Mouse (Mus musculus): Measurements from ENCODE around the gene Dnah6. TPM values are rescaled to one million over a fixed set of nuclear protein-coding genes. Genes with fewer than 3 reads are reported as not detected.

Dnah6 gene
- polyA plus RNA-seq, 1 experiment from 2014 or later, result 0.04 TPM

DNA sequence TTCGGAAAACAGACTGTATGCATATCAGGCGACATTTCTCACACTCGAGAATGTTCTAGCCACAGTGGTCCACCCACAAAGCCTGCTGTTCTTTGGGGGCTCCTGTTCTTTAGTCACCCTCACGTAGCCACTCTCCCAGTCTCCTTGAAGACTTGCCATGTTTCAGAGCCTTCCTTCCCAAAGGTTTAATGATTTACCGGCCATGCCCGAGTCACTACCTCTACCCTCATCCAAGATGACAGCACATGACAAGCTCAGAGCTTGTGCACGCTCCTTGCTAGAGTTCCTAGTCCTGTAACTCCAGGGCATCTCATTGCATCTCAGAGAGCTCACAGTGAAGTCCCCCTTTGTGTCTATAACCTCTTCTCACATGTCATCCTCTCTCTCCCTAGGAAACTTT lies 174.2 kb downstream of the Dnah6 start:
- Histone ChIP-seq H3K36me3 (replicated peaks) (no peaks in the 10 kb centered on the region), H3K4me3 (no peak overlapping the region), H3K9me3 (no peaks in the 10 kb centered on the region), H3K4me1 (no peaks in the 10 kb centered on the region), H3K27me3 (replicated peaks; ENCODE audit: low read depth, poor library complexity, severe bottlenecking) (no peaks in the 10 kb centered on the region), H3K27ac (replicated peaks) (no peak overlapping the region)
- no peak for DNase-seq (ENCODE audit: low spot score)
- WGBS, result 86% methylated on average over 7 of the region's 7 CpGs

DNA sequence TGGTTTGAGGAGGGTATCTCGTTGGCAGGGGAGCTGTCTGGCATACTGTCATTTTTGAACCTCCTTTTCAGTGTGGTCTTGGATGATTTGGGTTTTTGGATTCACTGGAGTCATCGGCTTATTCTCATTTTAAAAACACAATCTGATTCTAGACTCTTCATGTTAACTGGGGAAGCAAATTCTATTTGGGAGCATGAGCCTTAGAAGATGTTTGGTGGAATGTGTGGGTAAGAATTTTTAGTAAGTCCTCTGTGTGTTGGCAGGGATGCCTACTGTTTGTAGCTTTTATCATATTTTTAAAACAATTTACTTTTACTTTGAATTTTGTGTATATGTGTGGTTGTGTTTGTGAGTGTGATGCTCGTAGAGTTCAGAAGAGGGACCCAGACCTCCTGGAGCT lies 175.5 kb downstream of the Dnah6 start:
- Histone ChIP-seq H3K4me3 (no peak overlapping the region), H3K36me3 (replicated peaks) (no peaks in the 10 kb centered on the region), H3K27ac (replicated peaks) (no peak overlapping the region), H3K9me3 (no peaks in the 10 kb centered on the region), H3K27me3 (replicated peaks; ENCODE audit: low read depth, poor library complexity, severe bottlenecking) (no peaks in the 10 kb centered on the region), H3K4me1 (no peaks in the 10 kb centered on the region)
- no peak for DNase-seq (ENCODE audit: low spot score)
- WGBS, result 83% methylated on average over 3 of the region's 3 CpGs

DNA sequence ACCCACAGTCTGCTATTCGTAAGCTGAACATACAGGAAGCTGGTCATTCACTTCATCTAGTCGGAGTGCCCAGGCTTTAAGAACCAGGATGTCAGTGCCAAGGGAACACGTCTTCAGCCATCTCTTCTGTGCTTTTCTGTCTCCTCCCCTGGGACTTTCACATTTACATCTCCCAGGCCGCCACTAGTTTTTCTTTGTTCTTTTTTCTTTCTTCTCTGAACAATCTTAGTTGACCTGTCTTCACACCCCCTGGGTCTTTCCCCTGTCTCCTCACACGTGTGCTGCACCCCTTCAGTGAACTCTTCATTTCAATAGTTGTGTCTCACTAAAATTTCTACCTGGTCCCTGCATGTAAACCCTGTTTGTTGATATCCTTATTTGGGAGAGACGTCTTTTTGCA lies 179.2 kb downstream of the Dnah6 start:
- H3K27me3 ChIP-seq (replicated peaks; ENCODE audit: low read depth, poor library complexity, severe bottlenecking), result no peaks in the 10 kb centered on the region
- no peaks in the 10 kb centered on the region for H3K9me3 ChIP-seq
- no peak overlapping the region for H3K4me3 ChIP-seq
- no peak for DNase-seq (ENCODE audit: low spot score)
- no peaks in the 10 kb centered on the region for H3K4me1 ChIP-seq
- WGBS, result 70% methylated on average over 6 of the region's 6 CpGs
- no peak overlapping the region for H3K27ac ChIP-seq (replicated peaks)
- no peaks in the 10 kb centered on the region for H3K36me3 ChIP-seq (replicated peaks)

DNA sequence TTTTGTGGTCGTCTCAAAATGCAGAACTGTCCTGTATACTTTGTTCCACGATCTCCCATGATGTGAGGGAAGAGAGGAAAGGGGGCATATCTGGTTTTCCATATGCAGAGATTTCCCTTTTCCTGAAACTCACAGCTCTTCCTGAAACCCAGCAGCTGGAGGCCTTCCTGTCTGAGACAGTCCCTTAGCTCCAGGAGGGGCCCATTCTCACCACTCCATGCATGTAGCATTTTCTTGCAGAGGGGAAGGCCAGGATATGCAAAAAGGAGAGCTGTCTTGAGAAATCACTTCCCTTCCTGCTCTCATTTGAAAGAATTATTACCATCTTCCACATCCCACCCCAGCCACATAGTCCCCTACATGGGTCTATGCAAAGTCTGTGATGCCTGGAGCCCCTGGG lies 183.2 kb downstream of the Dnah6 start:
- no peak overlapping the region for H3K27ac ChIP-seq (replicated peaks)
- H3K4me3 ChIP-seq, result no peak overlapping the region
- 87% methylated on average over 2 of the region's 2 CpGs for WGBS
- H3K27me3 ChIP-seq (replicated peaks; ENCODE audit: low read depth, poor library complexity, severe bottlenecking), result no peaks in the 10 kb centered on the region
- no peaks in the 10 kb centered on the region for H3K4me1 ChIP-seq
- H3K36me3 ChIP-seq (replicated peaks), result no peaks in the 10 kb centered on the region
- H3K9me3 ChIP-seq, result no peaks in the 10 kb centered on the region
- no peak for DNase-seq (ENCODE audit: low spot score)

DNA sequence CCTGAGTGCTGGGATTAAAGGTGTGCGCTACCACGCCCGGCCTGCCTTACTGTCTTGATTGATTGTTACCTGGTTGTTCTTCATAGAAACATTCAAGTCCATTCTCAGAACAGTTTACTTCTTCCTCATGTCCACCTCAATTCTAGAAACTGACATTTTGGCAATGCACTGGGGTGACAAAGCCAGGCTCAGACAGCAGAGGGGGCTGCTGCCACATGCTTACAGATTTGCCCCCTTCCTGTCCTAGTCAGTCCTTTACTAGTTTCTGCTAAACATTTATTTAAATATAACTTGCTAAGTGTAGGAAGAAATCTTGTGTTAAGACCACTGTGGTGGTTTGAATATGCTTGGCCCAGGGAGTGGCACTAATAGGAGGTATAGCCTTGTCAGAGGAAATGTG lies 192.6 kb downstream of the Dnah6 start:
- WGBS, result 96% methylated on average over 3 of the region's 3 CpGs

DNA sequence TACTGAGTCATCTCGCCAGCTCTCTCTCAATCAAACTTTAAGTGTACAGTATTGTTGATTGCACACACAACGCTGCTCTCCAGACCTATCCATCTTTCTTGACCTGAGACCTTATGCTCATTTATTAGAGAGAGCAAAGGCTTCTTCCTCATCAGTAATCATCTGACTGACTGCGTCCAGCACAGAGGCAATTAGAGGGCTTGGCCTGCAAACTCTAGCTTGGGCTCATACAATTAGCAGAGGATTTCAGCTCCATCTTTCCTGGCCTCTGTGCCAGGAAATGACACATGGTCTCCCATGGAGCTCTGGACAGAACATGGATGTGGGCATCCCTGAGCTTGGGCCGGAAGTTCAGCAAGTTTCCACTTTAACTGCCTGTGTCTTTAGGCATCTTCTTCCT lies 193.6 kb downstream of the Dnah6 start:
- H3K9me3 ChIP-seq, result no peaks in the 10 kb centered on the region
- no peaks in the 10 kb centered on the region for H3K27me3 ChIP-seq (replicated peaks; ENCODE audit: low read depth, poor library complexity, severe bottlenecking)
- H3K36me3 ChIP-seq (replicated peaks), result no peaks in the 10 kb centered on the region
- no peak for DNase-seq (ENCODE audit: low spot score)
- H3K4me3 ChIP-seq, result no peak overlapping the region
- H3K4me1 ChIP-seq, result peaks cover 6% of the 10 kb centered on the region; the same call in 1 of the 2 replicates
- 83% methylated on average over 4 of the region's 4 CpGs for WGBS
- H3K27ac ChIP-seq (replicated peaks), result no peak overlapping the region

More for the DNA sequence above, 192.6 kb downstream of the Dnah6 start:
- no peaks in the 10 kb centered on the region for H3K36me3 ChIP-seq (replicated peaks)
- H3K27me3 ChIP-seq (replicated peaks; ENCODE audit: low read depth, poor library complexity, severe bottlenecking), result no peaks in the 10 kb centered on the region
- peaks cover 6% of the 10 kb centered on the region; the same call in 1 of the 2 replicates for H3K4me1 ChIP-seq
- no peak for DNase-seq (ENCODE audit: low spot score)
- no peak overlapping the region for H3K27ac ChIP-seq (replicated peaks)
- no peaks in the 10 kb centered on the region for H3K9me3 ChIP-seq
- no peak overlapping the region for H3K4me3 ChIP-seq

DNA sequence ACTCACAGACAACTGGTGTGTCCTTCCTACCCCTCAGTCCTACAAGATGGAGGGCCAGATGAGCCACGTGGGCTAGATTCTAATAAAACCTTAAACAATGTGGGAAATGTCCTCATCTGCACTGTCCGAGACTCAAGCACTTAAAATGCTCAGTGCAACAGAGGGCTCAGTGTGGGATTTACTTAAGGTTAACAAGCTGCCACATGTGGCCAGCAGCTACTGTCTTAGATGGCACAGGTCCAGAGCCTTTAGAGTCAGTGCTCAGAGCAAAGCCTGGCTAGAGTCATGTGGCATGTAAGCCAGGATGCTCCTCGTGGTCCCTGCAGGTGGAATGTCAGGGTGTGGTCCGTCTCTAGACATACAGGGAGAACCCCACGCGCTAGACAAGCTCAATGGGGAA lies 194.6 kb downstream of the Dnah6 start:
- WGBS, result 78% methylated on average over 6 of the region's 6 CpGs
- DNase-seq (ENCODE audit: low spot score), result no peak
- Histone ChIP-seq H3K9me3 (no peaks in the 10 kb centered on the region), H3K4me3 (no peak overlapping the region), H3K27ac (replicated peaks) (no peak overlapping the region), H3K4me1 (peaks cover 6% of the 10 kb centered on the region; the same call in 1 of the 2 replicates), H3K27me3 (replicated peaks; ENCODE audit: low read depth, poor library complexity, severe bottlenecking) (no peaks in the 10 kb centered on the region), H3K36me3 (replicated peaks) (no peaks in the 10 kb centered on the region)

DNA sequence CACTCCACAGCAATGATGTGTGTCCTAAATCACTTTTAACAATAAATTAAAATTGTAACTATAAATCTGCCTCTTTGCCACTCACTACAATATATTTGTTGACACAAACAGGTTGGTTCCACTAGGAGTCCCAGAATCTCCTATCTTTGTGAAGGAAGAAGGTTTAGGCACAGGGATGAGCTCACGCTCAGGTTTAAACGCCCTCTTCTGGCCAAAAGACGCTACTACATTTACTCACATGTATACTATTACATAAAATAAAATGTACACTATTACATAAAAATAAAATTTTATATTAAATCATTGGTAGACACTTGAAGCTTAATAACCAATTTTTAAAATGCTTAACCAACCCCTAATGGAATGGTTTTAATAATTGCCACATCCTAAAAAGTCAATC lies 201.4 kb downstream of the Dnah6 start:
- Histone ChIP-seq H3K4me3 (no peak overlapping the region), H3K4me1 (no peaks in the 10 kb centered on the region), H3K27me3 (replicated peaks; ENCODE audit: low read depth, poor library complexity, severe bottlenecking) (no peaks in the 10 kb centered on the region), H3K9me3 (no peaks in the 10 kb centered on the region; the same call in 1 of the 2 replicates), H3K27ac (replicated peaks) (no peak overlapping the region), H3K36me3 (replicated peaks) (no peaks in the 10 kb centered on the region)
- 4% methylated on average over 3 of the region's 3 CpGs for WGBS
- no peak for DNase-seq (ENCODE audit: low spot score)

DNA sequence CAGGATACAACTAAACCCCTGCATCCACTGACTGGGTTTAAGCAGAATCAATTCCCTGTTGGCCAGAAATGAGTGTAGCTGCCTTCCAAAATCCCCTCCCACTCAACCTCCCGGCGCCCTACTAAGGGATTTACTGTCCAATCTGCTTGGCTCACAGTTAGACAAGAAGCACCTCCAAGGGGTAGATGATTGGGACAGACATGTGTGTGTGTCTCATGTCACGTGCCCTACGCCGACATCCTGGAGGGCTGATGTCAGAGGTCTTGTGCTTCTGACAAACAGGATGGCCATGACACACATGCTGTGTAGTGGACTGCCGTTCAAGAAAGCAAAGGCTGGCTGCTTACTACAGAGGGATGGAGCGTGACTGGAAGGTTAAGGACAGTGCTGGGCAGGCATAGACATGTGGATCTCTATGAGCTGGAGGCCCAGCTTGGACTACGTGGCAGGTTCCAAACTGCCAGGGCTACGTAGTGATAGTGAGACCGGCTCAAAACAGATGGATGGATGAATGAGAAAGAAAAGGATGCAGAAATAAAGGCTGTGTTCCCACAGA lies 202.6 kb downstream of the Dnah6 start:
- DNase-seq (ENCODE audit: low spot score), result no peak
- 84% methylated on average over 10 of the region's 10 CpGs for WGBS
- H3K4me1 ChIP-seq, result peaks cover 10% of the 10 kb centered on the region
- no peak overlapping the region for H3K4me3 ChIP-seq
- no peaks in the 10 kb centered on the region; the same call in 1 of the 2 replicates for H3K9me3 ChIP-seq
- H3K36me3 ChIP-seq (replicated peaks), result no peaks in the 10 kb centered on the region
- no peaks in the 10 kb centered on the region for H3K27me3 ChIP-seq (replicated peaks; ENCODE audit: low read depth, poor library complexity, severe bottlenecking)
- H3K27ac ChIP-seq (replicated peaks), result no peak overlapping the region

DNA sequence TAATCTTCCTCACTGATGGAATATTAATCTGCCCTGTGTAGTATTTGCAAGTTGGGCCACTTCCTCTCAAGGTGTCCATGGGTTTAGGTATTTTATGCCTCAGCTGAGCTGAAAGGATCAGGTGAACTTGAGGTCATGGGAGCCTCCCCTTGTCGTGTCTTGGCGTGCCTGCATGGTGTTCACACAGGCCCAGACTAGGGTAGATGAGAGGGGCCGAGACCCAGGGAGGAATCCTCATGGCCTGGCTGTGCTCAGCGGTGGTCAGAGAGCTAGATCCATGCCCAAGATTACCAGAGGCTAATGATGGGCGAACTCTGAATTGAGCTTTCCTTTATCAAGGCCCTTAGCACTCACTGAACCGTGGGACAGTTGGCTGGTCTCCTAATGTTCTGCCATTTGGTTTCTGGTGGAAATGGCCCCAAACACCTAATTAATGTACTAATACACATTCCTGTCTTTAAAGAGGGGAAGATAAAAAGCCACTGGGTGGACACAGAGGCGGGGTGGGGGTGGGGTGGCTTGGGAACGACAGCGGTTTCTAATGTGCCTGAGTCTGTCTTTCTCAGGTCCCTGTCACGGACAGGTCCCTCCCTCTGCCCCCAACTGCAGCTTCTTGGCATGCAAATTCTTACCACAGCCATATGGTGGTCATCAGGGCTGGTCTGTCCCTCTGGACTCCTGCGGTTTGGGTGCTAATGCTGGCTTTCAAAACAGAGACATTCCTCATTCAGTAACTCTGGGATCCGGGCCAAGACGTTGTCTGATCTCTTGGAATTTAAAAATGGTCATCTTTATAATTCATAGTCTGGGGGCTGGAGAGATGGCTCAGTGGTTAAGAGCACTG lies 206.9 kb downstream of the Dnah6 start:
- 0 out of 2 replicates have a peak overlapping the region, but pooled peaks have one; percentile 24 for H3K27ac ChIP-seq (replicated peaks)
- peak; percentile 24 for DNase-seq (ENCODE audit: low spot score)
- 59% methylated on average over 13 of the region's 13 CpGs for WGBS

DNA sequence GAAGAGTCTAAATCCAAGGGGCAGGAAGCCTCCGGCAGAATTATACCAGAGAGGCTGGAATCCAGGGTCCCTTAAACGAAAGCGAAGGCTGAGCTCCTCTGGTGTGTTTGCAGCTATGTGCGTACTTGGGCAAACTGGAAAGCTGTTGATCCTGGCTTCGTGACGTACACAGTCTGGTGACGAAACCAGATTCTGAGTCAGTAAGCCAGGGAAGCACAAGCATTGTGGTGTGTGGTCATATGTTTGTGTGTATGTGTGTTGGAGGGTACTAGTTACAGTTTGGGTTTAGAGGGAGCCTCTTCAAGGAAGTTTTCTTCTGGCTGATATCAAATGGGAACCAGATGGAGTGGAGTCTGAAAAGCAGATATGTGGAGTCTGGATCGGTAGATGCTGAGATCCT lies 208.5 kb downstream of the Dnah6 start:
- no peaks in the 10 kb centered on the region for H3K27me3 ChIP-seq (replicated peaks; ENCODE audit: low read depth, poor library complexity, severe bottlenecking)
- no peaks in the 10 kb centered on the region for H3K9me3 ChIP-seq
- 76% methylated on average over 8 of the region's 8 CpGs for WGBS
- DNase-seq (ENCODE audit: low spot score), result no peak
- no peak overlapping the region for H3K4me3 ChIP-seq
- 0 out of 2 replicates have a peak overlapping the region, but pooled peaks have one; percentile 15 for H3K27ac ChIP-seq (replicated peaks)
- H3K36me3 ChIP-seq (replicated peaks), result no peaks in the 10 kb centered on the region
- peaks cover 25% of the 10 kb centered on the region for H3K4me1 ChIP-seq

More for the DNA sequence above, 206.9 kb downstream of the Dnah6 start:
- H3K36me3 ChIP-seq (replicated peaks), result no peaks in the 10 kb centered on the region
- H3K9me3 ChIP-seq, result no peaks in the 10 kb centered on the region
- H3K27me3 ChIP-seq (replicated peaks; ENCODE audit: low read depth, poor library complexity, severe bottlenecking), result no peaks in the 10 kb centered on the region
- H3K4me1 ChIP-seq, result peaks cover 25% of the 10 kb centered on the region
- no peak overlapping the region for H3K4me3 ChIP-seq

DNA sequence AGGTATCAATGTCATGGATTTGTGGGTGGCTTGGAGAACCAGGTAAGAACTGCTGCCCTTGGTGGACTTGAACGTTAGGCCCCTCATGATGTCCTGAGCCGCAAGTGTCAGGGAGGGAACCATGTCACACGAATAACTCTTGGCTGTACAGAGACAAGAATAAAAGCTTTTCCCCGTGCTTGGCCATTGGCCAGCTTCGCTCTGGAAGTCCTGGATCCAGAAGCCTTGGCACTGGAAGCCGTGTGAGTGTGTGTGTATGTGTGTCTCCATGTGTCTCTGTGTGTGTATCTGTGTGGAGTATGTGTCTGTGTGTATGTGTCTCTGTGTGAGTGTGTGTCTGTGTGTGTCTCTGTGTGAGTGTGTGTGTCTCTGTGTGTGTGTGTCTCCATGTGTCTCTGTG lies 209.6 kb downstream of the Dnah6 start:
- no peak overlapping the region for H3K4me3 ChIP-seq
- no peaks in the 10 kb centered on the region for H3K27me3 ChIP-seq (replicated peaks; ENCODE audit: low read depth, poor library complexity, severe bottlenecking)
- no peak overlapping the region for H3K27ac ChIP-seq (replicated peaks)
- WGBS, result 89% methylated on average over 6 of the region's 6 CpGs
- peaks cover 25% of the 10 kb centered on the region for H3K4me1 ChIP-seq
- no peak for DNase-seq (ENCODE audit: low spot score)
- no peaks in the 10 kb centered on the region for H3K36me3 ChIP-seq (replicated peaks)
- no peaks in the 10 kb centered on the region for H3K9me3 ChIP-seq

DNA sequence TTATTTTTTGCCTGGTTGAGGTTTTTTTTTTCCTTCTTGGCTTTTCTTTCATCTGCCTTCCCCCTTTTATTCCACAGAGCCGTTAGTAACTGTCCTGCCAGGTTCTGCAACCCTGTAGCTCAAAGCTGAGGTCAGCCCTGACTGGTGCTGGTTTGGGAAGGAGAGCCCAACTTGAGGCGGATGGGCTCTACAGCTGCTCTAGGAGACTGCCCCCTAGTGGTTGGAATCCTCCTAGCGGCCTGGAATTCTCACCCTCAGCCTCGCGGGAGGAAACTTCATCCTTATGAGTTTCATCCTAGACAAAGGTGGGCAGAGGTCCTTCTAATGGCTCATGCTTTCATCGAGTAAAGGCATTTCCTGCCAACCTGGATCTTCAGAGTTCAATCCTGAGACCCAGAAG lies 211.4 kb downstream of the Dnah6 start:
- Histone ChIP-seq H3K36me3 (replicated peaks) (no peaks in the 10 kb centered on the region), H3K9me3 (no peaks in the 10 kb centered on the region), H3K4me3 (no peak overlapping the region), H3K27me3 (replicated peaks; ENCODE audit: low read depth, poor library complexity, severe bottlenecking) (no peaks in the 10 kb centered on the region), H3K27ac (replicated peaks) (no peak overlapping the region), H3K4me1 (peaks cover 25% of the 10 kb centered on the region)
- peak; percentile 64 for DNase-seq (ENCODE audit: low spot score)
- WGBS, result 34% methylated on average over 6 of the region's 6 CpGs
